Mouse (Mus musculus): ENCODE data around the gene Sec14l3. TPM values are rescaled to one million over a fixed set of nuclear protein-coding genes. Genes with fewer than 3 reads are reported as not detected.

Sec14l3 gene
- polyA plus RNA-seq (2017; shearing (Covaris generic)) = not detected

GRCm38 (mm10) chr11:4064627-4065122, at the start of gene Sec14l3:
Gene Sec14l3 (plus strand): TSS chr11:4064841.

DNA sequence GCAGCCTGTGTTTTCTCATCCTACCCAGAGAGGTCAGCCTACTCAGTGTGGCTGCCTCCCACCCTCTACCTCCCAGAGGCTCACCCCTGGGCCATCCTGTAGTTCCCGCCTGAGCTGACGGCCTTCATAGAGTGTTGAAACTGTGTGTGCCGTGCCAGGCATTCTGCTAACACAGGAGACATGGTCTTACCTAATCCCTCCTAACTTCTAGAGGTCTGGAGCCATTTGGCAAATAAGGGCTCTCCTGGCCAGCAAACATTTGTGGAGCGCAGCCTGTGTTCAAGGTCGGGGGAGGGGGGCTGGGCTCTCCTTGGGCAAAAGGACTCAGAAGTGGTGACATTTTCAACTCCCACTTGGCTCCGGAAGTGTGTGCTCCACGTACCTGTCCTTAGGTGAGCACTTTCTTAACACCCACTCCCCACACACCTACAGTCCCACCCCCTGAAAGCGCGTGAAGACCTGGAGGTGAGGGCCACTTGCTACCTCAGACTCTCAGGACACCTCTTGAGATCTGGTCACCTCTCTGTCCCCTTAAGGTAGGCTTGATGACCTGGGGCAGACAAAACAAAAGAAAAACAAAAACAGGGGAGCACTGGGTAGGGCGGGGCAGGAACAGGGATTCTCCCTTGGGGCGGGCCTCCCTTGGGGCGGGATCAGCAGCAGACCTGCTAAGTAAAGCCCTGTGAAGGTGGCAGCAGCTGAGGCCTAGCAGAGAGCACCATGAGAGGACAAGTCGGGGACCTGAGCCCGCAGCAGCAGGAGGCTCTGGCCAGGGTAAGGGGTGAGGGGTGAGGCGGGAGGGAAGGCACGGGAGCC, 33.3 kb upstream of the Sec14l3 start, which contains the start of gene Sec14l4:
Sec14l4 (plus strand) TSS at position 337 of the 816 bp plus-strand sequence.

DNA sequence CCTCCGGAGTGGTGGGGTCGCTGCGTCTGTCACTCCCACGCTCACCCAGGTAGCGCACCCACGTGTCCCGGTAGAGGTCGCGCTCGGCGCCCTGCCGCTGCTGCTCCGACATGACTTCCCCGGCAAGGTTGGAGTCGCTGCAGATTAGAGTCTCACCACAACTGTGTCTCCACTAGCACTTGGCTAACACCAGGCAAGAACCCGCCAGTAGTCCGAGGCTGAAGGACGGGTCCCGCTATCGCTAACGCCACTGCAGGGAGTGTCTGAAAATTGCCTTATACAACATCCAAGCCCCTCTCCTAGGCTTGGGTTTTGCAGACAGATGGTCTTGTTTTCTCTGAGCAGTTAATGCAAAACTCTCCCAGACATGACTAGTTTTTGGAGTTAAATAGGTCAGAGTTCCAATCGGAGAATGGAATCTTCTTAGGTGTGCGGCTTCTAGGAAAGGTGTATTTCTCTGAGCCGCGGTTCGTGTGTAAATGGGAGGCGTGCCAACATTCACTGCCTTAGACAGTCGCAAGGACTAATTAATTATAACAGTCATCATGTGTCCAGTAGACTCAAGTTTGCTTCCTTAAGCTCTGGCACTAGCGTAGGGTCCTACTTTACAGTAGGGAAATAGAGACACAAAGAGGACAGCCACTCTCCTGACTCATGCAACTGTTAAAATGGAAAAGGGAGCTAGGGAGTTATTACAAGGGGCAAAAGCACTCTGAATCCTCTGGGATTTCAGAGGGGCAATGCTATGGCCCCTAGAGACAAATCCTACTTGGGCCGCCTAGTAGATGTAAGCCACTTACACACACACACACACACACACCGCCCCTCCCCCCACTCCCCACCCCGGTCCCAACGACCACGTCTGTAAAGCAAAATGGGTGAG, 30.8 kb downstream of the Sec14l3 start, which contains the start of gene Mtfp1:
Mtfp1 (minus strand) TSS at position 275 of the 883 bp plus-strand sequence.

DNA sequence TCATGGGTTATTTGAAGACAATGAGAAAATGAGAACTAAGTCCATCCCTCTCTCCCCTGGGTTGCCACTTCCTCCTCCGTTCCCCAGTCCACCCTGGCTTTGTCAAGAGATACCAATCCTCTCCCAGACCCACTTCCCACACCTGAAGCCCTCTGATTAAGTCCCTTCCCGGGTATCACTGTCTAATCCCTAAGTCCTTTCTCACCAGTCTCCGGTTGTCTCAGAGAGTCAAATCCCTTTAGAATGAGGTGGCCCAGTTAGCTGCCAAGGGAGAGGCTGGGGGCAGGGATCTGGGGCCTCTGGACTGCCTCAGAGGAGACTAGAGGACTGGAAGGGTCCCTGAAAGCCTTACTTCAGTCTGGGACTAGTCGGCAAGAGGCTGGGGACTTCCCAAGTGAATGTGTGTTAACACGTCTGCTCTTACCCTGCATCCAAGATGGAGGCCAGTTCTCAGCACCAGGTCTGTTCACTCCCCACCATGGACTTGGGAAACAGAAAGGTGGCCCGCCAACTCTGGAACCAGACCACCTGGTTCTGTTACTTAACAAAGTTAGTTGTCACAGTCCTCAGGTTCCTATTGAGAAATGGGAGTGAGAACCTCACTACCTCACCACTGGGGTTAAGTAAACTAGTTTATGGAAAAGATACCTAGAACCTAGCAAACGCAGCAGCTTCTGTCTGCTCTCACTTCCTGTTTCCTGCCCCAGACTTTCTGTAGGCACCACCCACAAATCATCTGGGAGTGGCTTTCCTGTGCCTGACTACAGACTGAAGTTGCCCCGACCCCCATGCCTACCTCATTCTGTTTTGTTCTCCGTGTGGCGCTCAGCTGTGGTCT, 58.3 kb downstream of the Sec14l3 start, which contains the start of gene Sec14l2:
Sec14l2 (minus strand) TSS at position 674 of the 838 bp plus-strand sequence.

Other genes starting within 250 kb of the Sec14l3 start
- gene Osbp2, start 200.9 kb upstream of the Sec14l3 start, polyA plus RNA-seq (2017; shearing (Covaris generic)) = 0.10 TPM
- not detected for gene 4921536K21Rik, start 169.7 kb upstream of the Sec14l3 start, polyA plus RNA-seq (2017; shearing (Covaris generic))
- 0.22 TPM for gene Dusp18, start 169.6 kb upstream of the Sec14l3 start, polyA plus RNA-seq (2017; shearing (Covaris generic))
- 1.7 TPM for gene Slc35e4, start 150.2 kb upstream of the Sec14l3 start, polyA plus RNA-seq (2017; shearing (Covaris generic))
- 28.9 TPM for gene Tcn2, start 132.7 kb upstream of the Sec14l3 start, polyA plus RNA-seq (2017; shearing (Covaris generic))
- gene Pes1, start 100.9 kb upstream of the Sec14l3 start, polyA plus RNA-seq (2017; shearing (Covaris generic)) = 90.5 TPM
- not detected for gene 4930556J24Rik, start 88.1 kb upstream of the Sec14l3 start, polyA plus RNA-seq (2017; shearing (Covaris generic))
- gene Gal3st1, start 81.2 kb upstream of the Sec14l3 start, polyA plus RNA-seq (2017; shearing (Covaris generic)) = 0.18 TPM
- not detected for gene Sec14l4, start 33.4 kb upstream of the Sec14l3 start, polyA plus RNA-seq (2017; shearing (Covaris generic))
- 1.7 TPM for gene Mtfp1, start 30.6 kb downstream of the Sec14l3 start, polyA plus RNA-seq (2017; shearing (Covaris generic))
- gene Sec14l2, start 58.6 kb downstream of the Sec14l3 start, polyA plus RNA-seq (2017; shearing (Covaris generic)) = 1.4 TPM
- gene Rnf215, start 70.4 kb downstream of the Sec14l3 start, polyA plus RNA-seq (2017; shearing (Covaris generic)) = 56.0 TPM
- gene Ccdc157, start 95.5 kb downstream of the Sec14l3 start, polyA plus RNA-seq (2017; shearing (Covaris generic)) = 3.8 TPM
- 74.4 TPM for gene Sf3a1, start 95.5 kb downstream of the Sec14l3 start, polyA plus RNA-seq (2017; shearing (Covaris generic))
- gene Tbc1d10a, start 121.9 kb downstream of the Sec14l3 start, polyA plus RNA-seq (2017; shearing (Covaris generic)) = 120 TPM
- 52.7 TPM for gene Castor1, start 153.4 kb downstream of the Sec14l3 start, polyA plus RNA-seq (2017; shearing (Covaris generic))
- gene Osm, start 171.6 kb downstream of the Sec14l3 start, polyA plus RNA-seq (2017; shearing (Covaris generic)) = 38.5 TPM
- gene Lif, start 192.7 kb downstream of the Sec14l3 start, polyA plus RNA-seq (2017; shearing (Covaris generic)) = 3.5 TPM